Mouse (Mus musculus) liver, postnatal 0 days (tissue): ENCODE results near the gene Spink2.
A peak's percentile ranks its signal among the peaks of the same experiment; 100 is the strongest.

Experiments
- CTCF ChIP-seq: sonication (generic); IDR thresholded peaks from 2 replicates; pipeline ENCODE4 v1.5.1; 2016; ENCODE audit warnings: antibody characterized with exemption, low read depth
- EP300 ChIP-seq: IDR thresholded peaks from 2 replicates; pipeline ENCODE4 v1.6.1; 2016; ENCODE audit warnings: antibody characterized with exemption, low read depth, mild to moderate bottlenecking

- TF ChIP-seq CTCF, result peak; percentile 90
- no peak for TF ChIP-seq EP300
Measured at GRCm38 (mm10) chr5:77217211-77217610, 5.9 kb upstream of the Spink2 start.
